Mouse (Mus musculus) olfactory bulb, adult 2 months (tissue): ENCODE measurements at regions not wholly inside any gene's neighbourhood (a gene's known extent, or its start where the extent isn't known, plus 50 kb on each side); places are given as distances from the start of the nearest gene placed in this dataset.

Experiments
- CTCF ChIP-seq: fragments of 200-500 bp; IDR thresholded peaks from 2 replicates; pipeline ENCODE4 v1.5.1; 2012; ENCODE audit warnings: low read depth, mild to moderate bottlenecking, low read length, moderate library complexity; ENCODE audit not compliant: insufficient read depth
- POLR2A ChIP-seq: fragments of 200-500 bp; IDR thresholded peaks from 2 replicates; pipeline ENCODE4 v1.6.1; 2012; ENCODE audit warnings: mild to moderate bottlenecking, low read depth, low read length, moderate library complexity; ENCODE audit not compliant: insufficient read depth

DNA sequence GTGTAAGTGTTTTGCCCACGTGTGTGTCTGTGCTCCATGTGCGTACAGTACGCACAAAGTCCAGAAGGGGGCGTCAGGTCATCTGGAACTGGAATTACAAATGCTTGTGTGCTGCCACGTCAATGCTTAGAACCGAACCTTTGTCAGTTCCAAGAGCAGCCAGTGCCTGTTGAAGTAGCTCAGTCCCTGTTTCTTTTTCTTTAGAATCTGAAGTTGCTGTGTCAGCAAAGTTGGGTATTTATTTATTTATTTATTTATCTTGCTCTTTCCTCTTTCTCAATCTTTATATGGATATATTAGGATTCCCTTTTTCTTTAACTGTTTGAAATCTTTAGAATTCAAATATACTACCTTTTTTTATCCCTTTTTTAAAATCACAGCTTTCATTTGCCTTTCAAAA, 567.6 kb upstream of the Mki67 start:
- TF ChIP-seq CTCF (no peak), POLR2A (no peak)
